Mouse (Mus musculus) embryo, embryonic 10 days (tissue): Measurements from ENCODE around the gene Abcg8.

Source experiments
- DNase-seq: peaks from one replicate; pipeline ENCODE4 v3.0.0-alpha.2; 2015; ENCODE audit warnings: low spot score

The Abcg8 gene

GRCm38 (mm10) chr17:84658195-84658594 lies 17.9 kb upstream of the Abcg8 start:
- DNase-seq: peak; percentile 82

DNA sequence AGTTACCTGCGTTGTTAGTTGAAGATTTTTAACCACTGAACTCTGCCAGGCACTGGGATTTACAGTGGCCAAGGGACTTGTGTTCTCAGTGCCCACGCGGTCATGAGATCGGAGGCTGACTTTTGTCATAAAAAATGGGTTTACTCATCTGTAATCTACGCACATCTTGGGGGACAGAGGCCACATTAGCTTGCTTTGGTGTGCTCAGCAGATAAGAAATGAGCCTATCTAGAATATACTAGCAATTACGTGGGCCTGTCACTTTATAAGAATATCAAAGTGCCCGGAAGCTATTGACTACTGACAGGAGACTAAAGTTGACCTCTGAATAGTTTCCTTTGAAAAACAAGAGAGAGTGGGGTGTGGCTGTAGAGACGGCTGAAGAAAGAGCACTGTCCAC lies 17.2 kb upstream of the Abcg8 start:
- no peak for DNase-seq

DNA sequence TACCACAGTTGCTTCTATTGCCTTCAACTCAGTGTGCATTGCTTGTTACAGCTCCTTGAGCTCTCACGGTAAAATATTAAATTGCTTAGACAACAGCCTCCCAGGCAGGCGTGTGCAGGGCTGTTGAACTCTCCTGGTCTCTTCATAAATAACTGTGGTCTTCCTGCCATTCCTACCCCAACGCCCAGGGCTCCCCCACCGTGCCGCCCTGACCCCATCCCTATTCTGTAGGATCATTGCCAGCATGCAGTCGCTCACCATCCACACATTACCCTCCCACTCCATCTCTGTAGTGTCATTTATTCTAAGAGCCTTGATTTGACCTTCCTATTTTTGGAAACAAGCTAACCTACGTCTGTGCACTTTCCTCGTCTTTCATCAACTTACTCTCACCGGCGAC lies 11.0 kb upstream of the Abcg8 start:
- DNase-seq: no peak

DNA sequence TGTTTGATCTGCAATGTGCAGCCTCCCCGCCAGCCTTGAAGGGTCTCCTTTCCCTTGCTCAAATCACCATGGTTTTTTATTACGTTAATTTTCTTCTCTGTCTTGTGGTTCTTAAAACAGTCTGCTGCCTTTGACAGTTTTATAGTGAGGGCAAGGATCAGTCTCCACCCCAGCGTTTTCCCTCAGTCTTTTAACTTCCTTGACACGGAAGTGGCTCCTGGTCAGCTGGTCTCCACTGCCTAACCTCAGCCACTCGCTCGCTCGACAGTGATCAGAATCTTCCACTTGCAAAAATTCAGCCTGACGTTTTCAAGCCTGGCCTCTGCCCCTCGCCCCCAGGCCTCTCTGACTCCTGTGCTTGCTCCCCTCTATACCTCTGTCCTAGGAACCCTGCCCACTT lies 10.4 kb upstream of the Abcg8 start:
- DNase-seq: peak; percentile 42

DNA sequence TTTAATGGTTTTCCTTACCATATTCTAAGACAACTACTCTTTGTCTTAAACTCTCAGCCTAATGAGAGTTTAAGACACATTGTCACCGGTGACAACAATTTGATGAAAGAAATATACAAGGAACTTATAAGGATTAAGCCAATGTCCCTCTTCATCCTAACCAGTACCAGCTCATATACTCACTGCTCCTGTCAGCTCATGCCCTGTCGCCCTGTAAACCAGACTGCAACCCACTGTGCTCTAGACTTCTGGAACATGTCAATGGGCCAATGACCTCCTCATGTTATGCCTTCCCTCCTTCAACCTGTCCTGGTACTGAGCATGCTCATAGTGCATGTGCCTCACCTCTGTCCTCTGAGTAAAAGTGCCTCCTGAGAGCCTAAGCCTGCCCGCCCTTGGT lies 8.3 kb upstream of the Abcg8 start:
- DNase-seq: no peak

GRCm38 (mm10) chr17:84672376-84673369 lies 3.4 kb upstream of the Abcg8 start:
- DNase-seq: no peak

- DNase-seq: no peak
Measured at GRCm38 (mm10) chr17:84674048-84674447, 2.1 kb upstream of the Abcg8 start.

DNA sequence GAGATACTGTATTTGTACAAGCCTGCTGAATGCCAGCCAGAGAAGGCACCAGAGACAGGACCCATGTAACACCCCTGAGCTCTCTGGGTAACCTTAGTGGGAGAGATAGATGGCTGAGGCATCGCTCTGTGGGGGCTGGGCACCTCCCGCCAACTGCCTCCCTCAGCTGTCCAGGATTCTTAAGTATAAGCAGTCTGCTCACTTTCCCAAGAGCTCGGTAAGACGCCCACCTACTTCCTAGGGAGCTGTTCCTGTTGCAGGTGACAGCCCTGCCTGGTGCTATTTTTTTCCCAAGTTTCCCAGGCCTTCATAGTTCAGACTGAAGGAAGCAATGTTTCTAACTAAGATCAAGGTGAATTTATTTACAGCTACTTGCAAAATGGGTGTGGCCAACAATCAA lies 898 bp upstream of the Abcg8 start:
- DNase-seq: no peak

- no peak for DNase-seq
Measured at GRCm38 (mm10) chr17:84677595-84677994, 1.5 kb downstream of the Abcg8 start.

GRCm38 (mm10) chr17:84681670-84682069 lies 5.6 kb downstream of the Abcg8 start:
- no peak for DNase-seq

- DNase-seq: no peak
Measured at GRCm38 (mm10) chr17:84682734-84683717, 6.9 kb downstream of the Abcg8 start, which contains the start of gene Abcg5. TSS of gene Abcg5 (minus strand) at chr17:84683011.

- DNase-seq: no peak
Measured at GRCm38 (mm10) chr17:84684284-84684683, 8.2 kb downstream of the Abcg8 start.

GRCm38 (mm10) chr17:84685286-84685685 lies 9.2 kb downstream of the Abcg8 start:
- DNase-seq: no peak

DNA sequence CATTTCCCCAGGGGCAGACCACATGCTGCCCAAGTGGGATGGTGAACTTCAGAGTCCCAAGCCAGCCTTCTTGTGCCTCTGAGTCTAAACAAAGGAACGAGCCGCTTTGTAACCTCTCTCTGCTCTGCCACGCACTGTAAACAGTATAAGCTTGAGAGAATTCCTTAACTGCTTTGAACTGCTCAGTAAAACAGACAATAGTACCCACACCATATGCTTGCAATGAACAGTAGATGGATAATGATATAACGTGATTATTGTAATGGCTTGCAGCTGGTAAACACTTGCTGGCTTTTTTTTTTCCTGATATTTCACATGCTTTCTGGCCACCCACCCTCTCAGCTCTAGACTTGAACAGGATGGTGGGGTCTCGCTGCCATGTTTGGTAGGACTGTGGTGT lies 11.9 kb downstream of the Abcg8 start:
- no peak for DNase-seq

DNA sequence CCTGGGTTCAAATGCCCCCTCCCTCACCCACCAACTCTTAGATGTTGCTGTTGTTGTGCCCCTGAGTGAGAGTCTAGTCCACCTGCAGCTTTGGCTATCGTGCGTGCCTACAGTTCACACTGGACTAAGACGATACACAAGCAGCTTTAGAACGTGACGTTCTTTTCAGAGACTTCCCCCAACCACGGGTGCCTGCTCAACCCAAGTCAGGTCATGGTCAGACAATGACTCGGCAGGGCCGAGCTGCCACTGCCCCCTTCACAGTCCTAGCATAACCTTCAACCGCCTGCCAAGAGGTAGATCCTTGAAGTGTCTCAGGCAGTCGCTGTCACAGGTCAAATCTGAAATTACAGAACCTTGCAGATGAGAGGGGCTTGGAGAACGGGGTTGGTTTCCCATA lies 12.7 kb downstream of the Abcg8 start:
- no peak for DNase-seq

DNA sequence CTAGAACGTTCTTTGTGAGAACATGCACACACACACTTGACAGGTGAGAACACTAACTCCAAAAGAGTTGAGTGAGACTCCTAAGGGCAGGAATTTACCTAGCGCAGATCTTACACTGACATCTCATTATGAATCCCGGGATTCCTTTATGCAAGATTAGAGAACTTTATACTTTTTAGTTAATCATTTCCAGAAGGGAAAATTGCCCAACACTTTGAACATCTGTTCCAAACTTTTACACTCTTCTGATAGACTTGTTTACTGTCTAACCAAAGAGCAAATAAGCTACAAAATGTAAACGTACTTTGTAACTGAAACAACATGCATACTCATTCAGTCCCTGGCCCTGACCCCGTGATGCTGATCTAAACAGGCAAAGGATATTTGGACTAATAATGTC lies 13.2 kb downstream of the Abcg8 start:
- DNase-seq: no peak

DNA sequence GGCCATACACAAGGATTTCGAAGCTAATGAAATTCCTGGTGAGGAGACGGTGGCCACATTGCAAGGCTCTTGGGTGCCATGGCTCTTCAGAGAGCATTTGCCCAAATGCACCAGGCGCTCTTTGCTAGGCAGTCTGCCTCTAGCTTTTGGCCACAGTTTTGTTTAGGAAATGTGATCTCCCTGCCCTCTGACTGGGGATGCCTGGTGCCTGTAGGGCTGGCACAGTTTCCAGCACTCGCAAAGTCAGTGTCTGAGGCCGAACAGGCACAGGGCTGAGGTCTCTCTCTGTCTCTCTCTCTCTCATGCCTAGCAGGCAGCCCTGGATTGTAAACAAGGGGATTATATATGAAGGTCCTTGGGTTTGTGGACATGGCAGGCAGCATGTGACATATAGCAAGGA lies 14.0 kb downstream of the Abcg8 start:
- no peak for DNase-seq

DNA sequence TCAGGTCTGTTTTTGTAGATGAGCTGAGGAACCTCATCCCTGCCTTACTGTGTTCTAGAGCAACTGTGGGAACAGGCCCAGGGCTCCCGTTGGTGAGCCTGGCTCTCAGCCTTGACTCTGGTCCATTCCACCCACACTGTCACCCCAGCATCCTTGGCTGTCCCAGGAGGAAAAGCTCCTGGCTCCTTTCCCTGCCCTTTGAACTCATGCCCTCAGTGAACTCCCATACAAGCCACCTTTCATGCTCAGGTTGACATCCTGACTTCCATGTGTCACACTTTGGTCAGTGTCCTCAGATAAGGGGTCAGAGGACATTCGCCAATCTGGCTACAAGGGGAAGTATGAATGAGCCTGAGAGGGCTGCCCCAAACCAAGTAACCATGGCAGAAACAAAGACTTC lies 17.6 kb downstream of the Abcg8 start:
- DNase-seq: no peak

DNA sequence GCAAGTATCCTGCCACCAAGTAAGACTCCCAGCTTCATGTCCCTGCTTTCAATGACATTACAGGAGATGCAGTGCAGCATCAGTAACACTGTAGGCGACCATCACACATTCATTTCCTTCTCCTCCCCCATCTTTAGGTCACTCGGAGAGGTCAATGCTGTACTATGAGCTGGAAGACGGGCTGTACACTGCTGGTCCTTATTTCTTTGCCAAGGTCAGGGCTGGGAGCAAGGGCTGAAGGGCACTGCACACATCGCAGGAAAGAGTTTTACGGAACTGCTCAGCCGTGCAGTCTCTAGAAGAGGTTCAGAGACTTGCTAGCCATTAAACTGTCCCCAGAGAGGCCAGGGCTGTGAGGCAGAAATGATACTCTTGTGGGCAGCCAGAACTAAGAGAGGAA lies 20.4 kb downstream of the Abcg8 start:
- no peak for DNase-seq

- peak; percentile 83 for DNase-seq
Measured at GRCm38 (mm10) chr17:84698727-84699126, 22.6 kb downstream of the Abcg8 start.

GRCm38 (mm10) chr17:84707407-84707806 lies 31.3 kb downstream of the Abcg8 start:
- no peak for DNase-seq

DNA sequence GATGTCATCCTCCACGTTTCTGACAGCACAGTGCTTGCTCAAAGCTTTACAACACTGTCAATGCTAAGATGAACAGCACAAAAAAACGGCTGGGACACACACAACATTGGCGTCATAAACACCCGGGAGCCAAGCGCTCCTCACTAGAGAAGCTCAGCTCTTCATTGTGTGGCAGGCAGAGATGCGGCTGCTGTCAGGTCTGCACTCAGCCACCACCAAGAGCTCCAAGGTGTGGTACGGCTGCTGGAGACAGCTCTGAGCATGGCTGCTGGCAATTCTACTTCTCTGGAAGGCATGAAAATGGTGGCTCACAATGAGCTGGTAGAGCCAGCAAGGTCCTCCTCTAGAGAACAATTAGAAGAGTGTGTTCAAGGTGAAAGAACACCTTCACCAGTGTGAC lies 32.7 kb downstream of the Abcg8 start:
- no peak for DNase-seq

DNA sequence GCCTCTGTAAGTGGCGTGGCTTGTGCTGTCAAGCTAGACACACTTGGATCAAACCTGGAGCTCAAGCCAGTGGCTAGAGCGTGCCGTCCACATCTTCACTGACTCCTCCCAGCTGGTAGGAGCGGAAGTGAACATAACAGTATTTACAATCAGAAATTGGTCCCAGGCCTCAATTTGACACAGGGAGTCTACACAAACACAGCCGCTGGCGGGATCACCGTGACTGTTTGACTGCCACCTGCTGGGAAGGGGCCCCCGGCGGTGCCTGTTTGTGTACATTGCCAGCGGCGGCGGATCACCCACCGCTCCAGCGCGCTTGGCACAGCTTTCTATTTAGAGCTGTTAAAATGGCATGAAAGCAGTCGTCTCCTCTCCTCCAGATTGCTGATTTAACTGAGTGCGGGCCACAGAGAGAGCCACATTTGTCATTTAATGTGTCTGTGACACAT lies 33.3 kb downstream of the Abcg8 start:
- peak; percentile 44 for DNase-seq
